Mouse (Mus musculus) C2C12 (cell line): ENCODE measurements around the gene Tpk1. TPM values are rescaled to one million over a fixed set of nuclear protein-coding genes. Genes with fewer than 3 reads are reported as not detected.

Experiments used
- H3K27me3 ChIP-seq: one replicate; pipeline ENCODE4 v1.6.1; 2011; ENCODE audit not compliant: control insufficient read depth, insufficient read depth, insufficient read length
- H3K36me3 ChIP-seq: one replicate; pipeline ENCODE4 v1.6.1; 2011; ENCODE audit not compliant: control insufficient read depth, insufficient read depth
- H3K4me3 ChIP-seq: one replicate; pipeline ENCODE4 v1.5.1; 2011; ENCODE audit warnings: mild to moderate bottlenecking, control low read depth; ENCODE audit not compliant: poor library complexity, insufficient read depth, severe bottlenecking
- H3K79me2 ChIP-seq: one replicate; pipeline ENCODE4 v1.6.1; 2011; ENCODE audit not compliant: control insufficient read depth, insufficient read depth
- H3K79me3 ChIP-seq: one replicate; pipeline ENCODE4 v1.6.1; 2011; ENCODE audit warnings: low read depth, control low read depth
- H3ac ChIP-seq: one replicate; pipeline ENCODE3; 2011; ENCODE audit warnings: low read depth; ENCODE audit not compliant: control insufficient read depth, insufficient read length
- CEBPB ChIP-seq: IDR thresholded peaks from one replicate; pipeline ENCODE4 v1.6.1; 2011; ENCODE audit warnings: low read depth, mild to moderate bottlenecking, control low read depth, moderate library complexity
- CTCF ChIP-seq: IDR thresholded peaks from one replicate; pipeline ENCODE4 v1.5.1; 2011; ENCODE audit not compliant: control insufficient read depth, insufficient read depth, insufficient read length
- FOSL1 ChIP-seq: IDR thresholded peaks from one replicate; pipeline ENCODE4 v1.8.0; 2011; ENCODE audit warnings: mild to moderate bottlenecking, low read length; ENCODE audit not compliant: poor library complexity, insufficient read depth, severe bottlenecking
- MAX ChIP-seq: IDR thresholded peaks from one replicate; pipeline ENCODE4 v1.6.1; 2011; ENCODE audit warnings: mild to moderate bottlenecking, control low read depth
- MYOD1 ChIP-seq: IDR thresholded peaks from one replicate; pipeline ENCODE4 v1.6.1; 2011; ENCODE audit warnings: low read depth; ENCODE audit not compliant: control insufficient read depth, insufficient read length
- MYOG ChIP-seq: IDR thresholded peaks from one replicate; pipeline ENCODE4 v1.6.1; 2011; ENCODE audit not compliant: control insufficient read depth, insufficient read length; ENCODE audit errors: extremely low read depth
- USF1 ChIP-seq: IDR thresholded peaks from one replicate; pipeline ENCODE4 v1.6.1; 2011; ENCODE audit warnings: low read depth, mild to moderate bottlenecking, control low read depth, moderate library complexity
- polyA plus RNA-seq: library from polyadenylated mRNA; unstranded; fragments of >200 nt; fragmentation: generic; extraction: Trizol; gene quantifications from one replicate; pipeline ENCODE4 v1.2.1, GENCODE M21; 2012; ENCODE audit warnings: missing spikeins

Tpk1 gene
- polyA plus RNA-seq, 1 experiment, result 0.82 TPM

GRCm38 (mm10) chr6:43442191-43442590 is 223.9 kb downstream of the Tpk1 start:
- no peaks in the 10 kb centered on the region for H3K36me3 ChIP-seq
- TF ChIP-seq USF1, result no peak
- no peak for TF ChIP-seq CEBPB
- TF ChIP-seq FOSL1, result no peak
- TF ChIP-seq MAX, result no peak
- TF ChIP-seq MYOD1, result no peak
- TF ChIP-seq CTCF, result no peak
- no peak for TF ChIP-seq MYOG
- H3K27me3 ChIP-seq, result no peaks in the 10 kb centered on the region

GRCm38 (mm10) chr6:43435987-43436541 is 230.0 kb downstream of the Tpk1 start:
- H3K79me2 ChIP-seq, result no peaks in the 10 kb centered on the region
- H3K4me3 ChIP-seq, result no peak overlapping the region
- H3K79me3 ChIP-seq, result no peaks in the 10 kb centered on the region
- no peaks in the 10 kb centered on the region for H3K27me3 ChIP-seq
- no peak overlapping the region for H3ac ChIP-seq
- TF ChIP-seq MAX (no peak), CTCF (no peak), MYOD1 (no peak), FOSL1 (no peak), MYOG (no peak), USF1 (no peak), CEBPB (no peak)
- no peaks in the 10 kb centered on the region for H3K36me3 ChIP-seq

More at GRCm38 (mm10) chr6:43442191-43442590, 223.9 kb downstream of the Tpk1 start:
- H3ac ChIP-seq, result no peak overlapping the region
- no peak overlapping the region for H3K4me3 ChIP-seq
- H3K79me3 ChIP-seq, result no peaks in the 10 kb centered on the region
- no peaks in the 10 kb centered on the region for H3K79me2 ChIP-seq

- TF ChIP-seq USF1 (no peak), CTCF (no peak), MYOG (no peak)
- no peaks in the 10 kb centered on the region for H3K27me3 ChIP-seq
- H3K79me3 ChIP-seq, result no peaks in the 10 kb centered on the region
- H3K36me3 ChIP-seq, result no peaks in the 10 kb centered on the region
- H3K4me3 ChIP-seq, result no peak overlapping the region
- no peaks in the 10 kb centered on the region for H3K79me2 ChIP-seq
- no peak overlapping the region for H3ac ChIP-seq
Measured at GRCm38 (mm10) chr6:43434365-43434764, 231.7 kb downstream of the Tpk1 start.

GRCm38 (mm10) chr6:43424978-43425377 is 241.1 kb downstream of the Tpk1 start:
- no peak for TF ChIP-seq USF1
- TF ChIP-seq FOSL1, result no peak
- no peak for TF ChIP-seq MYOG
- TF ChIP-seq MYOD1, result no peak
- no peak for TF ChIP-seq MAX
- no peak overlapping the region for H3K4me3 ChIP-seq
- no peak overlapping the region for H3ac ChIP-seq
- no peaks in the 10 kb centered on the region for H3K27me3 ChIP-seq
- H3K79me3 ChIP-seq, result no peaks in the 10 kb centered on the region
- no peaks in the 10 kb centered on the region for H3K79me2 ChIP-seq
- no peaks in the 10 kb centered on the region for H3K36me3 ChIP-seq

- Histone ChIP-seq H3K79me2 (no peaks in the 10 kb centered on the region), H3K79me3 (no peaks in the 10 kb centered on the region), H3ac (no peak overlapping the region), H3K27me3 (no peaks in the 10 kb centered on the region), H3K36me3 (no peaks in the 10 kb centered on the region), H3K4me3 (no peak overlapping the region)
- TF ChIP-seq CTCF (no peak), MYOD1 (no peak), FOSL1 (no peak), USF1 (no peak), CEBPB (no peak), MYOG (no peak), MAX (no peak)
Measured at GRCm38 (mm10) chr6:43420358-43420979, 245.6 kb downstream of the Tpk1 start.

GRCm38 (mm10) chr6:43408949-43409348 is 257.1 kb downstream of the Tpk1 start:
- Histone ChIP-seq H3K79me3 (no peaks in the 10 kb centered on the region), H3ac (no peak overlapping the region), H3K27me3 (no peaks in the 10 kb centered on the region), H3K79me2 (no peaks in the 10 kb centered on the region), H3K36me3 (peaks cover 5% of the 10 kb centered on the region), H3K4me3 (no peak overlapping the region)
- TF ChIP-seq CTCF, result no peak
- no peak for TF ChIP-seq USF1
- TF ChIP-seq MYOG, result no peak
- no peak for TF ChIP-seq MAX
- TF ChIP-seq FOSL1, result no peak
- no peak for TF ChIP-seq MYOD1
- TF ChIP-seq CEBPB, result no peak
